Mouse (Mus musculus): ENCODE data around the gene Praf2. TPM values are rescaled to one million over a fixed set of nuclear protein-coding genes. Genes with fewer than 3 reads are reported as not detected.
A peak's percentile ranks its signal among the peaks of the same experiment; 100 is the strongest.

Gene Praf2
- total RNA-seq, 2 experiments from 2014 or later, result 97.3 to 100 TPM

DNA sequence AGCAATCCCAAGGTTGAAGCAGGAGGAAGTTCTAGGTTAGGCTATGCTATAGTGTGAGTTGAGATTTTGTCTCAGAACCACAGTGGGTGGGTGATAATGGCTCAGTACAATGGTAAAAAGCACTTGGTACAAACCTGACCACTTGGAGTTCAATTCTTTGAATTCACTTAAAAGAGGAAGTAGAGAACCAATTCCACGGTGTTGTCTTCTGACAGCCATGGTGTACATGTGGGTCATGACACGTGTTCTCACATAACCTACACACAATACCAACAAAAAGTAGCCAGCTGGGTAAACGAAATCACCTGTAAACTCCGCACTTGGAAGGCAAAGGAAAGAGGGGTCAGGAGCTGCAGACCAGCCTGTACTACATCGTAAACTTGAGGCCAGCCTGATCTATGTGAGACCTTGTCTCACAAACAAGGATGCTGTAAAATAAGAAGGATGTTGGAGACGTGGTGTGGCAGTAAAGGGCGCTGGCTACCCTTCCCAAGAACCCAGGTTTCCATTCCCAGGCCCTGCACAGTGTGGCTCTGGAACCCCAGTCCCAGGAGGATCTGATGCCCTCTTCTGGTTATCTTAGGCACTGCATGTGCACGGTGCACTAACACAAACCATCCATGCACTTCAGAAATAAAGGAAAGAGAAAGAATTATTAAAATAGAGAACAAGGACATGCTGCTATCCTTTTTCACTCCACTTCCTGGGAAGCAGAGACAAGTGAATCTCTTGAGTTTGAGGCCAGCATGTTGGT, 48.3 kb downstream of the Praf2 start:
- peak in 1 of 2 experiments; percentile 63 for DNase-seq (ENCODE audit: low spot score in 2 of 2)

- no peak for DNase-seq (ENCODE audit: low spot score in 2 of 2)
Measured at GRCm38 (mm10) chrX:7778450-7779244, 50.4 kb downstream of the Praf2 start.

DNA sequence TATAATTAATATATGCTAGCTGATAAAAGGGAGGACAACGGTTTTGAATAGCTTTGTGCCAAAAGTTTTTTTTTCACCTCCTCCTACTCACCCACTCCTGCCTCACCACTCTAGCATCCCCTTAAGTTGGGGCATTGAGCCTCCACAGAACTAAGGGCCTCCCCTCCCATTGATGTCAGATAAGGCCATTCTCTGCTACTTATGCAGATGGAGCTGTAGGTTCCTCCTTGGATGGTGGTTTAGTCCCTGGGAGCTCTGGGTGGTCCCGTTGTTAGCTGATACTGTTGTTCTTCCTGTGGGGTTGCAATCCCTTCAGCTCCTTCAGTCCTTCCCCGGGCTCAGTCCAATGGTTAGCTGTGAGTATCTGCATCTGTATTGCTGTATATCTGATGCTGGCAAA, 51.1 kb downstream of the Praf2 start:
- DNase-seq (ENCODE audit: low spot score in 2 of 2), result no peak

Other genes starting within 250 kb of the Praf2 start
- gene Foxp3, start 154.8 kb upstream of the Praf2 start, total RNA-seq (2021), result not detected
- 10 to 100 TPM; 20.0 to 22.5 TPM for gene Ppp1r3f, start 154.2 kb upstream of the Praf2 start, total RNA-seq (2021)
- gene Ccdc22, start 122.9 kb upstream of the Praf2 start, total RNA-seq (2021), result 10 to 100 TPM; 23.7 to 24.5 TPM
- gene Cacna1f, start 121.4 kb upstream of the Praf2 start, total RNA-seq (2021), result not detected
- 1,000 to 10,000 TPM; 1,783 to 1,871 TPM for gene Syp, start 90.0 kb upstream of the Praf2 start, total RNA-seq (2021)
- 1 to 10 TPM; 1.5 TPM for gene Prickle3, start 71.2 kb upstream of the Praf2 start, total RNA-seq (2021)
- gene Plp2, start 57.0 kb upstream of the Praf2 start, total RNA-seq (2021), result 1 to 10 TPM; 3.9 to 5.1 TPM
- under 1 TPM in 1 of 2 experiments, not detected in 1; 0.41 TPM for gene Magix, start 47.2 kb upstream of the Praf2 start, total RNA-seq (2021)
- gene Gpkow, start 31.3 kb upstream of the Praf2 start, total RNA-seq (2021), result 10 to 100 TPM; 36.5 to 37.4 TPM
- 10 to 100 TPM; 61.6 to 67.4 TPM for gene Wdr45, start 14.1 kb upstream of the Praf2 start, total RNA-seq (2021)
- under 1 TPM in 1 of 2 experiments, not detected in 1; 0.41 TPM for gene Gm45208, start 6.2 kb upstream of the Praf2 start, total RNA-seq (2021)
- gene Ccdc120, start 22.5 kb downstream of the Praf2 start, total RNA-seq (2021), result 10 to 100 TPM; 17.6 to 21.5 TPM
- 10 to 100 TPM; 33.7 to 38.7 TPM for gene Tfe3, start 34.1 kb downstream of the Praf2 start, total RNA-seq (2021)
- gene Gripap1, start 61.3 kb downstream of the Praf2 start, total RNA-seq (2021), result 100 to 1,000 TPM in 1 of 2 experiments, 10 to 100 TPM in 1; 95.3 to 105 TPM
- 1 to 10 TPM; 7.0 to 8.9 TPM for gene Kcnd1, start 93.8 kb downstream of the Praf2 start, total RNA-seq (2021)
- gene Otud5, start 112.9 kb downstream of the Praf2 start, total RNA-seq (2021), result 10 to 100 TPM; 75.3 to 87.4 TPM
- 10 to 100 TPM; 49.3 to 58.8 TPM for gene Pim2, start 149.8 kb downstream of the Praf2 start, total RNA-seq (2021)
- 10 to 100 TPM; 38.9 to 45.9 TPM for gene Slc35a2, start 155.6 kb downstream of the Praf2 start, total RNA-seq (2021)
- gene Pqbp1, start 170.8 kb downstream of the Praf2 start, total RNA-seq (2021), result 10 to 100 TPM; 93.4 to 96.7 TPM
- 10 to 100 TPM; 21.9 to 23.8 TPM for gene Timm17b, start 170.9 kb downstream of the Praf2 start, total RNA-seq (2021)
- gene Gm10491, start 179.4 kb downstream of the Praf2 start, total RNA-seq (2021), result not detected
- gene Gm10490, start 181.1 kb downstream of the Praf2 start, total RNA-seq (2021), result not detected
- gene Pcsk1n, start 191.4 kb downstream of the Praf2 start, total RNA-seq (2021), result 100 to 1,000 TPM; 437 to 442 TPM
- not detected for gene Eras, start 200.2 kb downstream of the Praf2 start, total RNA-seq (2021)
- 10 to 100 TPM; 41.6 to 43.5 TPM for gene Hdac6, start 219.4 kb downstream of the Praf2 start, total RNA-seq (2021)
- gene Gata1, start 249.6 kb downstream of the Praf2 start, total RNA-seq (2021), result not detected

Measured in layer of hippocampus, adult 18-20 months (tissue).